In the genomic region with DNA sequence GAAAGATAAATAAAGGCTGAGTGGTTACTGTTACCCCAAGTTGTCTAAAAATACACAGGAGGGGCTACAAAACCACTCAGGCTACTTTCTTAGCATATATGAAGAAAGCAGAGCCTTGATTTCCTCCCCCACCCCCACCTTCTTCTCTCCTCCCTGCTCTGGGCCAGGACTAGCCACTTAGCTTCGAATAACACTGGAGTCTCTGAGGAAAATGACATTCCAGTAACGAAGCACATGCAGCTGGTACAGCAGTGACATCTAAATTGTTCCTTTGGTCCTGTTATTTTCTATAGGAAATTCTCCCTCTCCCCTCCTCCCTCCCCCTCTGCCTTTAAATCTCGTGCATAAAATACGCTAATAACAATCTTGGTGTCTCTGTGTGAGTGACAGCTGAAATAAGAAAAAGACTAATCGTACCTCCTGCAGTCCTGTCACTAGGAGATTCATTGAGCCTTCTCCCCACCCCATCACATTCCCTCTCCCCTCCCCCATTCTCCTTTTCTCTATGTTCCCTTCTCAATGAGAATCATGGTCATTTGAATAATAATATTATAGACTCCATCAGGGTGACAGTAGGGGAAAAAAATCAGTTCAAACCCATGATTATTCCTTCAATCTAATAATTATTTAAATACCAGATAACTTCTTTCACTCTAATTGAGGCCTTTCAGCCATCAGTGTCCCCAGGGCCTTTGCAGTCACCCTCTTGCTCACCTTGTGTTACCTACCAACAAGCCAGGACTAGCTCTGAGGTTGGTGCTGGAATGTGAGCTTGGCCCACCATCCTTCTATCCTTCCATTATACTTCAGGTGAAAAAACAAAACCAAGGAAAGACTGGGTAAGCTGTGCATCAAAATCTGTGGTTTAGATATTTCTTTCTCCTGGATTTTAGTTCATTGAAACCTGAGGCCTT, we compare ENCODE assay signal across 14 mouse cellular contexts. TPM values are rescaled to one million over a fixed set of nuclear protein-coding genes. Genes with fewer than 3 reads are reported as not detected.
A peak's percentile ranks its signal among the peaks of the same experiment; 100 is the strongest.
DNase-seq lines count a peak whose midpoint lies in the region; ATAC-seq lines count a peak whose summit lies in the region.
"Had no signal": no experiment of that assay in that cellular context is flagged by ENCODE, and none has a peak within 500 bp of the region (broad histone marks: within the 10 kb centered on the region; RNA-seq: fewer than 3 reads in every experiment).

No protein-coding gene starts in this region.

- no peak overlapping the region for H3K4me3 ChIP-seq in hindbrain, embryonic 10.5 days
- no peak overlapping the region for H3K4me3 ChIP-seq in hindbrain, embryonic 16.5 days (ENCODE audit: low read length)
- no peak overlapping the region for H3K4me3 ChIP-seq in forebrain, embryonic 13.5 days
- no peak overlapping the region for H3K4me3 ChIP-seq in hindbrain, embryonic 12.5 days
- no peak overlapping the region for H3K4me3 ChIP-seq in midbrain, embryonic 15.5 days

- ATAC-seq in hindbrain, embryonic 16.5 days = no peak
- ATAC-seq in forebrain, embryonic 13.5 days = peak; percentile 91
- peak; percentile 85 for ATAC-seq in hindbrain, embryonic 12.5 days (ENCODE audit: low FRiP score)
- peak; percentile 77 for ATAC-seq in midbrain, embryonic 15.5 days (replicated peaks)
- ATAC-seq: inflammation-experienced regulatory T-cells, adult 6 months had no signal

- peaks cover 87% of the 10 kb centered on the region for H3K4me1 ChIP-seq in hindbrain, embryonic 10.5 days (replicated peaks)
- peaks cover 17% of the 10 kb centered on the region for H3K4me1 ChIP-seq in hindbrain, embryonic 16.5 days (ENCODE audit: control insufficient read depth, insufficient read depth, low read depth, low read length)
- peaks cover 70% of the 10 kb centered on the region for H3K4me1 ChIP-seq in forebrain, embryonic 13.5 days
- peaks cover 51% of the 10 kb centered on the region for H3K4me1 ChIP-seq in hindbrain, embryonic 12.5 days
- H3K4me1 ChIP-seq in midbrain, embryonic 15.5 days = peaks cover 21% of the 10 kb centered on the region

- no peak overlapping the region for H3K9ac ChIP-seq in hindbrain, embryonic 16.5 days (ENCODE audit: low read depth, low read length)
- H3K9ac ChIP-seq in forebrain, embryonic 13.5 days = no peak overlapping the region
- H3K9ac ChIP-seq in hindbrain, embryonic 12.5 days = no peak overlapping the region
- H3K9ac ChIP-seq in midbrain, embryonic 15.5 days = no peak overlapping the region

- H3K36me3 ChIP-seq in hindbrain, embryonic 10.5 days = peaks cover 7% of the 10 kb centered on the region; the same call in 1 of the 2 replicates
- H3K36me3 ChIP-seq in hindbrain, embryonic 16.5 days (ENCODE audit: control insufficient read depth, insufficient read depth, low read length) = no peaks in the 10 kb centered on the region
- 0 out of 2 replicates have a peak, but pooled peaks cover 9% of the 10 kb centered on the region for H3K36me3 ChIP-seq in forebrain, embryonic 13.5 days (ENCODE audit: poor library complexity, severe bottlenecking)
- H3K36me3 ChIP-seq in hindbrain, embryonic 12.5 days = no peaks in the 10 kb centered on the region
- no peaks in the 10 kb centered on the region for H3K36me3 ChIP-seq in midbrain, embryonic 15.5 days (replicated peaks)

- 9% methylated on average over 5 of the region's 5 CpGs for WGBS in hindbrain, embryonic 10.5 days
- 6% methylated on average over 5 of the region's 5 CpGs for WGBS in hindbrain, embryonic 16.5 days
- 14% methylated on average over 5 of the region's 5 CpGs for WGBS in forebrain, embryonic 13.5 days
- WGBS in hindbrain, embryonic 12.5 days = 3% methylated on average over 5 of the region's 5 CpGs
- 11% methylated on average over 5 of the region's 5 CpGs for WGBS in midbrain, embryonic 15.5 days

- DNase-seq in hindbrain, embryonic 10.5 days (ENCODE audit: low spot score) = no peak
- no peak for DNase-seq in spleen, postnatal 36 days (ENCODE audit: low spot score in 2 of 2)
- no peak for DNase-seq in right cerebral cortex, adult 2 months (ENCODE audit: low spot score in 2 of 2)
- DNase-seq: cerebellum, adult 9-10 months; kidney, adult 8-10 months; kidney, postnatal 4 days; layer of hippocampus, postnatal 36 days; left cerebral cortex, postnatal 4 days; lung, adult 18-20 months had no signal

- H3K4me2 ChIP-seq in hindbrain, embryonic 16.5 days (ENCODE audit: low read length) = no peak overlapping the region
- no peak overlapping the region; the same call in 1 of the 2 replicates for H3K4me2 ChIP-seq in forebrain, embryonic 13.5 days
- no peak overlapping the region for H3K4me2 ChIP-seq in hindbrain, embryonic 12.5 days (replicated peaks)
- no peak overlapping the region for H3K4me2 ChIP-seq in midbrain, embryonic 15.5 days

- H3K9me3 ChIP-seq in hindbrain, embryonic 10.5 days = no peaks in the 10 kb centered on the region
- no peaks in the 10 kb centered on the region for H3K9me3 ChIP-seq in hindbrain, embryonic 16.5 days (ENCODE audit: control insufficient read depth, low read length)
- no peaks in the 10 kb centered on the region for H3K9me3 ChIP-seq in forebrain, embryonic 13.5 days (replicated peaks)
- no peaks in the 10 kb centered on the region for H3K9me3 ChIP-seq in hindbrain, embryonic 12.5 days (replicated peaks)
- H3K9me3 ChIP-seq in midbrain, embryonic 15.5 days = no peaks in the 10 kb centered on the region

- peak overlapping the region; percentile 72 for H3K27ac ChIP-seq in hindbrain, embryonic 10.5 days
- H3K27ac ChIP-seq in hindbrain, embryonic 16.5 days (ENCODE audit: low read depth, low read length) = no peak overlapping the region
- peak overlapping the region; percentile 75 for H3K27ac ChIP-seq in forebrain, embryonic 13.5 days
- H3K27ac ChIP-seq in hindbrain, embryonic 12.5 days = peak overlapping the region; percentile 60; the same call in 1 of the 2 replicates
- no peak overlapping the region for H3K27ac ChIP-seq in midbrain, embryonic 15.5 days

- no peaks in the 10 kb centered on the region for H3K27me3 ChIP-seq in hindbrain, embryonic 10.5 days (ENCODE audit: insufficient read depth, poor library complexity, severe bottlenecking)
- H3K27me3 ChIP-seq in hindbrain, embryonic 16.5 days (replicated peaks; ENCODE audit: control insufficient read depth, insufficient read depth, low read length) = no peaks in the 10 kb centered on the region
- H3K27me3 ChIP-seq in forebrain, embryonic 13.5 days = no peaks in the 10 kb centered on the region
- H3K27me3 ChIP-seq in hindbrain, embryonic 12.5 days = no peaks in the 10 kb centered on the region
- H3K27me3 ChIP-seq in midbrain, embryonic 15.5 days (replicated peaks) = no peaks in the 10 kb centered on the region

RNA-seq across cellular contexts. Expression of a gene that starts 19.6 kb away (rescaled TPM):
- 17.5 and 23.9 TPM in 2 replicates for polyA plus RNA-seq in hindbrain, embryonic 10.5 days (2016; fragmentation: Nextera tagmentation; extraction: Ambion mirVana)
- polyA plus RNA-seq in hindbrain, embryonic 16.5 days (2015; fragmentation: Nextera tagmentation; extraction: Ambion mirVana) = 24.2 and 28.3 TPM in 2 replicates
- polyA plus RNA-seq in forebrain, embryonic 13.5 days (2015; fragmentation: Nextera tagmentation; extraction: Ambion mirVana) = 46.9 and 55.8 TPM in 2 replicates
- 27.9 and 32.3 TPM in 2 replicates for polyA plus RNA-seq in hindbrain, embryonic 12.5 days (2016; fragmentation: Nextera tagmentation; extraction: Ambion mirVana)
- 22.4 and 23.8 TPM in 2 replicates for polyA plus RNA-seq in midbrain, embryonic 15.5 days (2015; fragmentation: Nextera tagmentation; extraction: Ambion mirVana)

Comparison
In these comparisons a context has a peak if more than half of its experiments do, and no peak if none do; other contexts are left out.
1. H3K27ac ChIP-seq: peak in hindbrain, embryonic 10.5 days (single experiment), forebrain, embryonic 13.5 days (single experiment) and hindbrain, embryonic 12.5 days (single experiment); none in hindbrain, embryonic 16.5 days (single experiment) and midbrain, embryonic 15.5 days (single experiment).